In the genomic region with DNA sequence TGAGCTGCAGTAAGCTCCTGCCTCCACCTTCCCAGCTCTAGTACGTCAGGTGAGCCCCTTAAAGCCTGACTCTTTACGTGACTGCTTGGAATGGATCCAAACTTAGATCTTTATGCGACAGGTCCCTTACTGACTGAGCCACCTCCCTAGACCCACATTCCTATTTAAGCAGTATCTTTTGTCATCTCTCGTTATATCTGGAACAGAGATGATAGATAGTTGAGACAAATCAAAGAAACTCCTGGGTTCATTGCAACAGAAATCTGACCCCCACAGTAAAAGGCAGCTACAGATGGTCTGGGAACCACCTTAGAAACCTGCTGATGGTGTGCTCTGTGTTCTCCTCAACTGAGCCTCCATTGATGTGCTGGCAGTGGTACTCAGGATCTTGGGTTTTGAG, we compare ENCODE assay signal across 22 mouse cellular contexts.
"Had no signal": no experiment of that assay in that cellular context is flagged by ENCODE, and none has a peak within 500 bp of the region (broad histone marks: within the 10 kb centered on the region; RNA-seq: fewer than 3 reads in every experiment).

No protein-coding gene starts in this region.

- H3K9me3 ChIP-seq: hindbrain, embryonic 13.5 days; hindbrain, embryonic 15.5 days; intestine, embryonic 15.5 days; limb, embryonic 13.5 days; limb, embryonic 15.5 days; liver, embryonic 12.5 days had no signal

- DNase-seq: gastrocnemius, postnatal 14 days; gastrocnemius, postnatal 36 days; heart, adult 18-20 months; heart, postnatal 14 days; heart, postnatal 36 days; kidney, adult 18-20 months; kidney, adult 8-10 months; kidney, postnatal 10 days; kidney, postnatal 25 days; kidney, postnatal 4 days; left cerebral cortex, postnatal 4 days had no signal

- H3K27ac ChIP-seq: hindbrain, embryonic 13.5 days; hindbrain, embryonic 15.5 days; hindbrain, postnatal 0 days; intestine, embryonic 15.5 days; layer of hippocampus, adult 2 months; left cerebral cortex, adult 2 months; limb, embryonic 13.5 days; limb, embryonic 15.5 days; liver, embryonic 12.5 days had no signal

- H3K4me2 ChIP-seq: heart, embryonic 11.5 days; hindbrain, embryonic 13.5 days; hindbrain, embryonic 15.5 days; intestine, embryonic 15.5 days; limb, embryonic 13.5 days; limb, embryonic 15.5 days; liver, embryonic 12.5 days had no signal

- ATAC-seq: hindbrain, postnatal 0 days; intestine, embryonic 15.5 days; intestine, postnatal 0 days; liver, embryonic 12.5 days had no signal

- H3K9ac ChIP-seq: hindbrain, embryonic 13.5 days; hindbrain, embryonic 15.5 days; intestine, embryonic 15.5 days; limb, embryonic 13.5 days; limb, embryonic 15.5 days; liver, embryonic 12.5 days had no signal

- H3K36me3 ChIP-seq: hindbrain, embryonic 13.5 days; hindbrain, embryonic 15.5 days; intestine, embryonic 15.5 days; limb, embryonic 13.5 days; limb, embryonic 15.5 days; liver, embryonic 12.5 days had no signal

- H3K4me3 ChIP-seq: hindbrain, embryonic 13.5 days; hindbrain, embryonic 15.5 days; intestine, embryonic 15.5 days; layer of hippocampus, adult 2 months; left cerebral cortex, adult 2 months; limb, embryonic 13.5 days; limb, embryonic 15.5 days; liver, embryonic 12.5 days had no signal

- H3K4me1 ChIP-seq: hindbrain, embryonic 15.5 days had no signal

- H3K27me3 ChIP-seq: hindbrain, embryonic 13.5 days; hindbrain, embryonic 15.5 days; intestine, embryonic 15.5 days; limb, embryonic 13.5 days; limb, embryonic 15.5 days; liver, embryonic 12.5 days had no signal
